Mouse (Mus musculus): ENCODE results near the gene Mllt11.

Gene Mllt11

GRCm38 (mm10) chr3:95231298-95232221, at the start of gene Mllt11:
TSS of gene Mllt11 (minus strand) at chr3:95232171.
- DNase-seq (ENCODE audit: low read depth in 1 of 2, low spot score in 2 of 2): no peak

DNA sequence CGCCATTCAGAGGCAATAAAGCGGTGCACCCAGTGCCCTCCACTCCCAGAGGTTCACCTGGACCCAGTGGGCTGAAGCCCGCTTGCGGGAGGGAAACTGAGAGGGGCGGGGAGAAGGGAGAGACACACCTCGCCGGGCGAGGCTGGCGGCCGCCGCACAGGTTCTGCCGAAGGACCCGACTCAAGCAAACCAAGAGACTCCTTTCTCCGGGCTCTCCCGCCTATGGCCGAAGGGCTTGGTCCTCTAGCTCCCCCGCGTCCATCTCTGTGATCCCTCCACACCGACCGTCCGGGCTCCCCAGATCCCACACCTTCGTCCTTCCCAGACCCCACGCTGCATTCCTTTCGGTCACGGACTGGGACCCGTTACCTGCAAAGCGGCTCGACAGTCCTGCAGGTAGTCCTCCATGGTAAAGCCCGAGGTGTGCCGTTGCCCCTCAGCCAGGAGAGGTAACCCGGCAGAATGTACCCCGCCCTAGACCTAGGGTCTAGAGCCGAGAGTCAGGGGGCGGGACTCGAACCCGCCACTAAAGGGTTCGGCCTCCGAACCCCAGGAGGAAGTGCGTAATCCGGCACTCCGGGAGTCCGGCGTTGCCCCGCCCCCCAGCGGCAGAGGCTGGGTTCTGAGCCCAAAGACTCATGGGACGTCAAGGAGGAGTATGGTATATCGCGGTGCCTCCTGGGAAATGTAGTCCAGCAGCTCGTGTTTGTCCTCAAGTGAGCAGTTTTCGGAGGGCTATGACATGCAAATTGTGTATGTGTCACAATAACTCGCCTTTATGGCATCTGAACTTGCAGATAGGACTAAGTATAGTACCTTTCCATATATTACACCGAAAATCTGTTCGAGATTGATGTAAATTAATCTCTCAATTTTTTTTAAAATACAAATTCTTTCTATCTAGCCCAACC, 49.5 kb upstream of the Mllt11 start, which contains the start of the genes Mindy1 and Prune1:
Gene Mindy1 (plus strand): TSS at position 130 of the 911 bp plus-strand sequence.
Gene Prune1 (minus strand): TSS at position 861 of the 911 bp plus-strand sequence.
- peak; percentile 95 to 96 for DNase-seq (ENCODE audit: low read depth in 1 of 2, low spot score in 2 of 2)

GRCm38 (mm10) chr3:95280747-95281146, 48.8 kb upstream of the Mllt11 start:
- no peak for DNase-seq (ENCODE audit: low read depth in 1 of 2, low spot score in 2 of 2)

GRCm38 (mm10) chr3:95277149-95277551, 45.2 kb upstream of the Mllt11 start:
- no peak for DNase-seq (ENCODE audit: low read depth in 1 of 2, low spot score in 2 of 2)

DNA sequence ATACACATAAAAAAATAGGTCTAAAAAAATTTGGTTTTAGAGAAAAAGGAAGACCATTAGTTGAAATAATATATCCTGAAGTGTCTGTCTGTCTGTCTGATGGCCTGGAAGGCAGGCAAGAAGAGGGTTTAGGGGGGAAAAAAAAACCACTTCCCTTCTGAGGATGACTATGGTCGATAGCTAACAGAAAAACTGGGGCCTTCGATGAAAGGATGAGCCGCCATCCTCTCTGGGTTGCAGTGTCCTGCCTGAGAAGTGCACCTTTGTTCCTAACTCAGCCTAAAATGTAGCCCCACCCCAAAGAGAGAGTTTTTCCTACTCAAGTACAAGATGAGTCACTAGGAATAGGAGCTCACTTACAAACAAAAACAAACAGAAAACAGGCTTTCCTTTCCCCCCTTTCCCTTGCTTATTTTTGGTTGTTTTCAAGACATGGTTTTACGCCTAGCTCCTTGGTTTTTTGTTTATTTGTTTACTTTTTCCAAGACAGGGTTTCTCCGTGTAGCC, 44.5 kb upstream of the Mllt11 start:
- no peak for DNase-seq (ENCODE audit: low read depth in 1 of 2, low spot score in 2 of 2)

DNA sequence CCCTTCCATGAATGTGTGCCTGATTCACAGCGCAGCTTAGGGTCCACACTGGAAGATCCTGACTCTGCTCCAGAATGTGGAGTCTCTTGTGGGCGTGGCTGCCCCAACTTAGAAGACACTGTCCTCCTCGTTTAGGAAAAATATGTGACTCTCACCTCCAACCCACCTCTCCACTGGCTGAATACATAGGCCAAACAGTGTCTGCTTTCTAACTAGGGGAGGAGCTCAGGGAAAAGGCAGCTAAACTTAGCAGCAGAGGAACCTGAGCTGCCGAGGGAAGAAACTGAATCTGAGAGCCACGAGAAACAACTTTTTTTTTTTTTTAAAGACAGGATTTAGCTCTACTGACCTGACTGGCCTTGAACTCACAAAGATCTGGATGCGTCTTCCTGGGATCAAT, 43.2 kb upstream of the Mllt11 start:
- no peak for DNase-seq (ENCODE audit: low read depth in 1 of 2, low spot score in 2 of 2)

- DNase-seq (ENCODE audit: low read depth in 1 of 2, low spot score in 2 of 2): no peak
These were observed 42.5 kb upstream of the Mllt11 start for GRCm38 (mm10) chr3:95274453-95274852.

DNA sequence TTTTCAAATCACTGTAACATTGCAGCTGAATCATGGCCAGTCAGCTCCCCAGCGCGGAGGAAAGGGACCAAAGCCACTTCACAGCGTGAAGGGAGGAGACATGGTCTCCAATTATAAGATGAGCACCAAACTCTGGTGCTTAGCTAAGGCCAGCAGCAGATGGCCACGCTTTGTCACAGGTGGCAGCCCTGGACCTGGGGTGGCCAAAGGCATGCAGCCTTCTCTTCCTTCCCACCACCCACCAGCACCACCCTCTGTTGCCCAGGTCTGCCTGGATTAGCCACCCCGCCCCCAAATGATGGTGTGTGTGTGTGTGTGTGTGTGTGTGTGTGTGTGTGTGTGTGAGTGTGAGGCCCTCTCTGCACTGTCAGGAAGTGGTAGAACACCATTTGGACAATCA, 41.5 kb upstream of the Mllt11 start:
- DNase-seq (ENCODE audit: low read depth in 1 of 2, low spot score in 2 of 2): no peak

DNA sequence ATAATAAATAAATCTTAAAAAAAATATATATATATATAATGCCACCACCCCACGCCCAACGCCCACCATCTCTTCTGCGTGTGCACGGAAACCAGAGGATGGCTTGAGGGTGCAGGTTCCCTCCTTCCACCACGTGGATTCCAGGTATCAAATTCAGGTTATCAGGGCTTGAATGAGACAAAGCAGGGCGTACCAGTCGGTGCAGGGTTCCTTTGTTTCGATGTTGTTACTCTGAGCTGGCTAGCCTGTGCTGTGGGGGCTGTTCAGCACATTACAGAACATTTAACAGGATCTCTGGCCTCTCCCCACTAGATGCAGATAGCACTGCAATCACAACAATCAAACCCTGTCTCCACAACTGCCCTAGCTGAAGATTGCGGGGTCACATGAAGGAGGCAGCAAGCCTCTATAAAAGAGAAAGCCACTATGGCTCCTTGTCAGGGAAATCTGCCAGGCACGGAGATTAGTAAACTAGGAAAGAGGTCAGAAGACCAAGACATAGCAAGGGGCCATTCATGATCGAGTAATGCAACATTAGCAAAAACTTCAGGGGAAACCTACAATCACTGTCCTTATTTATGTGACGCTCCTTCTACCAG, 38.9 kb upstream of the Mllt11 start:
- DNase-seq (ENCODE audit: low read depth in 1 of 2, low spot score in 2 of 2): no peak

DNA sequence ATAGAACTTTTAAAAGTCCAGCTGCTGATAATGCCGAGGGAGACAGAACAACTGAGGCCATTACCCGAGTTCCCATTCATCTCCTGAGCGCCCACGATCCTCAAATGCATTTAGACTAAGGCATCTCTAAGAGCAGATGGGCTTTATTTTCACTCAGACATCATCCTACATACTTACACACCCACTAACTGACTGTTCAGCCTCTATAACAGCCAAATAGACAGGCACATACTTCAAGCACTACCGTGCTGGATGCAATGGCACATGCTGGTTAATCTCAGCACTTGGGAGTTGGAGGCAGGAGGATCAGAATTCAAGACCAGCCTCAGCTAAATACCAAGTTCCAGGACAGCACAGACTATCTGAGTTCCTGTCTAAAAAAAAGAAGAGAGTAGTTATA, 37.8 kb upstream of the Mllt11 start:
- no peak for DNase-seq (ENCODE audit: low read depth in 1 of 2, low spot score in 2 of 2)

DNA sequence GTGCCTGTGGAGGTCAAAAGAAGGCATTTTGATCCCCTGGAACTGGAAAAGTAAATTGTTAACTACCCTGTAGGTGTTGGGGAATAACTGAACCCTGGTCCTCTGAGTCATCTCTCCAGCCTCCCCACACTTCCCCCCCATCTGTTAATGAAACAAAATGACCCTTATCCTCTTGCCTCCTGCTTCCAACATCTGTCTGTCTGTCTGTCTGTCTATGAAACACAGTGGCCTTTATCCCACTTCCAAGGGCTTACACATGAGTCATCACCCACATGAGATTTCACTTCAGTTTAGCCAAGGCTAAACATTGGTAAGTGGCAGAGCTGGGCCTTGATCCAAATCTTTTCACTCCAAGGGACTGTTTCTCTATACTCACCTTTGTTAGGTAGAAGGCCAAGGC, 35.9 kb upstream of the Mllt11 start:
- DNase-seq (ENCODE audit: low read depth in 1 of 2, low spot score in 2 of 2): no peak

DNA sequence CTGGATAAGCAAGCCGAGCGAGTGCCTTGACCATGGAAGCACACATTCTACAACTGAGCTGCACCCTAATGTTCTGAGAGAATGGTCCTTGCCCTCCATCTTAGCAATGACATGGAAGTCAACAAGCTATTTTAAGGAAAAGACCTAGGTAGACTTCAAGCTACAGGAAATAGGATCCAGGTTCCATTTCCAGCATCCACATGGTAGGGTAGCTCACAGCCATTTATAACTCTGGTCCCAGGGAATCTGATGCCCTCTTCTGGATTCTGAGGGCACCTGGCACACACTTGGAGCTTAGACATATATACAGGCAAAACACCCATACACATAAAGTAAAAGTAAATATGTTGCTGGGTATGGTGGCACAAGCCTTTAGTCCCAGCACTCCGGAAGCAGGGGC, 34.1 kb upstream of the Mllt11 start:
- no peak for DNase-seq (ENCODE audit: low read depth in 1 of 2, low spot score in 2 of 2)

- DNase-seq (ENCODE audit: low read depth in 1 of 2, low spot score in 2 of 2): no peak
These were observed 32.8 kb upstream of the Mllt11 start for GRCm38 (mm10) chr3:95264724-95265123.

DNA sequence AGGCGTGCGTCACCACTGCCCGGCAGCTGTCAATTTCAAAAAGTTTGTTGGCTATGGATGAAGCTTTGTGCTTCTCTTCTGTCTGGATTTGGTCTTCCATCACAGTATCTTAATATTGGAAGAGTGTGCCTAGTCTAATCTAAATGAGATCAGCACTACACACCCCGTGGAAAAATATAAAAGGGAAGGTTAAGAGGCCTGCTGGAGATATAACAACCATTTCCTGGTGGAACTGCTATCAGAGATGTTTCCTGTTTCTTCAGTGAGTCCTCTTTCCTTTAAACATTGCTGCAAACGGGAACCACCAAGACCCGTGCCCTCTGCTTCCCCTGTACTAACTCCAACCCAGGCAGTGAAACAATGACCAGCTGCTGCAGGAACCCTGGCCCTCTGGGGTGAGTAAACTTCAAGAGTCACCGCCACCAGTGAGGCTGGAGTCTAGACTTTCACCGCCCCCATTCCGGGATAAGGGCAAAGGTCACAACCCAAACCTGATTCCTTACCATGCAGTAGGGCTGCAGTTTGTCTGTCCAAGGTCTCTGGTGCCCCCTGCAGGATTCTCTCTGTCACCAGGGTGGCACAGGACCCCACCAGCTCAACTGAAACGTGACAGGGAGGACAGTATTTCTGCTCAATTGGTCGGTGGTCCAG, 31.2 kb upstream of the Mllt11 start:
- DNase-seq (ENCODE audit: low read depth in 1 of 2, low spot score in 2 of 2): peak; percentile 36 to 69

GRCm38 (mm10) chr3:95261975-95262374, 30.0 kb upstream of the Mllt11 start:
- no peak for DNase-seq (ENCODE audit: low read depth in 1 of 2, low spot score in 2 of 2)

GRCm38 (mm10) chr3:95256931-95257330, 25.0 kb upstream of the Mllt11 start:
- DNase-seq (ENCODE audit: low read depth in 1 of 2, low spot score in 2 of 2): no peak

DNA sequence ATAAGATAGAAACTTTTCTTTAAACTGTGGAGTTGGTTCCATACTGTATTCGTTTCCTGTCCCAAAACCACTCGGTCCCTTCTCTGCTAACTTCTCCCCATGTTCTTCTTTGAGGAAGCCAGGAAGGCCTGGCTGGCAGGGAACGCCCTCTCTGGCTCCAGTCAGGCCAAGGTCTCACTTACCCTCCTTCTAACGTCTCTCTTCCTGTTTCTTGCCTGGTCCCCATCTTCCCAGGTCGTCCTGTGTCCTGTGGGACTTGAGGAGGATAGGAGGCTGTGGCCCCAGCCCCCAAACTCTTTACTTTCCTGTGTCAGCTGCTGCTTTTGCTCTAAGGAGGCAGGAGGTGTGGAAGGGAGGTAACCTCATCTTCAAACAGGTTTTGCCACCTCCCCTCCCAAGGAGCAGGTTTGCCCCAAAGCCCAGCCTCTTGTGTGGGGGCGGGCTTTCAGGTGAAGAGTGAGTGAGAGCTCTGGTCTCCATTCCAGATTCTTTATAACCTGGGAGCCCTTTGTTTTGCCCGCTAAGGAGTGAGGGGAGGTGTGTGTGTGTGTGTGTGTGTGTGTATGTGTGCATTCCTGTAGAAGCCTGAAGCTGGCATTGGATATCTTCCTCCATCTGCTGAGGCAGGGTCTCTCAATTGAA, 18.9 kb upstream of the Mllt11 start, which contains the start of gene Bnipl:
Gene Bnipl (minus strand): TSS at position 411 of the 642 bp plus-strand sequence.
- DNase-seq (ENCODE audit: low read depth in 1 of 2, low spot score in 2 of 2): no peak

GRCm38 (mm10) chr3:95250361-95250760, 18.4 kb upstream of the Mllt11 start:
- no peak for DNase-seq (ENCODE audit: low read depth in 1 of 2, low spot score in 2 of 2)

- DNase-seq (ENCODE audit: low read depth in 1 of 2, low spot score in 2 of 2): no peak
These were observed 15.8 kb upstream of the Mllt11 start for GRCm38 (mm10) chr3:95247660-95248336.

Measured in monocyte, adult 2 months (primary cell).